Mouse (Mus musculus) testis, adult 2 months (tissue): Measurements from ENCODE around the gene Sdccag8.

Experiments used
- CTCF ChIP-seq: fragments of 200-500 bp; IDR thresholded peaks from 2 replicates; pipeline ENCODE4 v1.5.1; 2012; ENCODE audit warnings: low read depth, mild to moderate bottlenecking, inconsistent platforms, low read length, moderate library complexity; ENCODE audit not compliant: control insufficient read depth, insufficient read depth, insufficient replicate concordance
- POLR2A ChIP-seq: fragments of 200-500 bp; IDR thresholded peaks from 2 replicates; pipeline ENCODE4 v1.6.1; 2012; ENCODE audit warnings: low read depth, mild to moderate bottlenecking, inconsistent platforms, low read length, moderate library complexity; ENCODE audit not compliant: control insufficient read depth

DNA sequence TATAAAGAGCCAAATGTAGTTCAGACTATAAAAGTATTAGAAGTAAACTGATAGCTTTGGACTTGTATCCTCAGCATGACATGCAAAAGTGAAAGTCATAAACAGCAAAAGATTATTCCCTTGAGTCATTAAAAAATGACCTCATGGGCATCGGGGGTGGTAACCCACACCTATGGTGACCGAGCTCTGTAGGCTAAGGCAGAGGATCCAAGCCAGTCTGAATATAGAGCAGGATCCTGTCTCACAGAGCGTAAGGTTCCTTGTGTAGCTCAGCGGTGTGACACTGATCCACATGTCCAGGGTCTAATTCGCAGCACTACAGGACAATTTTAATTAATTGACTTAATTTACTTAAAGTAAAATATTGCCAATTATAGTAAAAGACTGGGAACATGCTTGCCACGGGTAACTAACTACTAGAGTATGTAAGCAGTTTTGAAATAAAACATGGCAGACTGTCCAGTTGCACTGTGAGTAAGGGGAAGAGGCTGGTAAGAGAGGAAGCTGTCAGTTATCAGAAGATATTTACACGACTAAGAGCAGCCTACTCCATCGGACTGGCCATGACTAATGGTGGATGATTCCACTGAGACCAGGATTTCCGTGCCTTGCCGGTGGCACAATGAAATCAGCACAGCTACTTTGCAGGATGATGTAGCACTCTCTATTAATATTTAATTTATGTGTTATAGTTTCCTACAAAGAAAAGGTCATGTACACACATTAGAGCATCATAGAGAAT, 32.8 kb downstream of the Sdccag8 start:
- no peak for TF ChIP-seq POLR2A
- TF ChIP-seq CTCF = no peak
